Mouse (Mus musculus): ENCODE results near the gene Ankrd27. TPM values are rescaled to one million over a fixed set of nuclear protein-coding genes. Genes with fewer than 3 reads are reported as not detected.

Gene Ankrd27
- total RNA-seq, 2 experiments from 2014 or later = 46.0 to 48.1 TPM

DNA sequence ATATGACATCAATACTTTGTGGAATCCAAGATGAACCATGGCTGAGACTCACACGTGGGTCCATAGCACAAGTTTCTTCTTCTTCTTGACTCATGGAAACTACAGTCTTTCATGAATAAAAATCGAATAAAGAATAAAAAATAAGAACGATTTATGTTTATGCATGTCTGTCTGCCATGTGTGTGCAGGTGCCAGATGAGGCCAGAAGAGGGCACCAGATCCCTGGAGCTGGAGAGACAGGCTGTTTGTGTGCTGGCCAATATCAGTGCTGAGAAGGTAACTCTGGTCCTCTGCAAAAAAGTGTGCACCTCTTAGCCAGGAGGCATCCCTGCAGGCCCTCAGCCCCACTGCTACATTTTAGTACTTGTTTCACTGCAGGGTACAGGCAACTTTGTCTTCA is 95.5 kb downstream of the Ankrd27 start:
- intact Hi-C loops (cut with DNase I) = no loop called here
- no peak for DNase-seq (ENCODE audit: low spot score in 2 of 2)

DNA sequence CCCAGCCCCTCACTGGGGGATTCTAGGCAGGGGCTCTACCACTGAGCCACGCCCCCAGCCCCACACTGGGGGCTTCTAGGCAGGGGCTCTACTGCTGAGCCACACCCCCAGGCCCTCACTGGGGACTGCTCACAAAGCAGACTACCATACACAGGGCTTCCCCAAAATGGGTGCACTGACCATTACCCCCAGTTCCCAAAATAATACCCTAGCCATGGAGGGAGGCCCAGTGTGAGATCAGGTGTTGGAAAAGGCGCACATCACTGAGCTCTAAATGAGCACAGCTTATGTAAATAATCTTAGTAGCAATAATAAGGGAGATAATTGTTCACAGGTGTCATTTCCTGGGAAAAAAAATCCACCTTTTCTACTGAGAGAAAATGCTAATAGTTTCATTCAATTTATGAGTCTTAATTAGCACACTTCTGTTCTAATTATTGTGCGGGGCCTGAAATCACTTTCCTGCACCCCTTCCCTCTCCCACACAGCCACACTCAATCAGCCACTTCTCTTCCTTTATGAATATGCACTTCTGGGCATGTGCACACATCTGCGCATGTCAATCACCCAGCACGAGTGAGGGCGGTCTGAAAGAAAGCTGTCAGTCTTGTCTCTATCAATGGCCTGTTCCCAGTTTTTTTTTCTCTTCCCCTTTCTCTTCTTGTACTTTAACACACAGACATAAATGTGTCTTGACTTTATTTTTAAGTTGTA is 97.5 kb downstream of the Ankrd27 start:
- no peak for DNase-seq (ENCODE audit: low spot score in 2 of 2)
- intact Hi-C loops (cut with DNase I) = no loop called here

DNA sequence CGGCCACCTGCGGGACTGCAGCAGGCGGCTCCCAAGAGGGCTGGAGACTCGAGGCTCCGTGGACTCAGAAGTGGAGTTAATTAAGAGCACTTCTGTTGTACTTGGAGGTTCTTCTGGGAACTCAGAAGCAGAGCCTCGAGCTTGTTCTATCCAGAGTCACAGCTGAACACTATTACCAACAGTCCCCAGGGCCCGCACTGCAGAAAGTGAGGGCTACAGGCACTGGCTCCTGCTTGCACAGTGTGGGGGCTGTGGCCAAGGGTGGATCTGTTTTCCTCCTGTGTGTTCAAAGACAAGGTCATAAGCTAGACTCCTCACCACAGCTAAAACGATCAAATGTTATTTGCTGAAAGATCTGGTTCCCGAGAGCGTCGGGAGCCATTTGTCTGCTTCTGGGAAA is 100.2 kb downstream of the Ankrd27 start:
- intact Hi-C loops (cut with DNase I) = loop anchor here (5.0 kb wide), 1 partner anchor 56 kb away; no protein-coding TSS in a partner anchor
- no peak for DNase-seq (ENCODE audit: low spot score in 2 of 2)

DNA sequence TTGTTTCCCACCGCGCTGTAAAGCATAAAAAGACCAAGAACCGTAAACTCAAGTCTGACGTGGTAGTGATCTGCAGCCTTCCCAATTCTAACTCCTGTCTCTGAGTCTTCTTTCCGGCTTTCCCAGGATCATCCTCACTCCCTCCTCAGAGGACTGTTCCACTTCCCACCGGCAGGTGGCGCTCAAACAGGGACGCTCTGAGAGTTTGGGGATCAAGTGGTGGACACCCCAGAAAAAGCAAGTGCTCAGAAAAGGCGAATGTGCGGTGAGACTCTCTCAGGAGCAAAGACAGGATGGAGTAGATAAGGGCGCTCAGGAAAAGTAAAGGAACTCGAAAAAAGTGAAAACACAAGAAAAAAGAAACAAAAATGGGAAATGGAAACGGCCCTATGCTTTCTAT is 100.7 kb downstream of the Ankrd27 start:
- peak in 1 of 2 experiments; percentile 61 for DNase-seq (ENCODE audit: low spot score in 2 of 2)
- intact Hi-C loops (cut with DNase I) = loop anchor here (5.0 kb wide), 1 partner anchor 56 kb away; no protein-coding TSS in a partner anchor

DNA sequence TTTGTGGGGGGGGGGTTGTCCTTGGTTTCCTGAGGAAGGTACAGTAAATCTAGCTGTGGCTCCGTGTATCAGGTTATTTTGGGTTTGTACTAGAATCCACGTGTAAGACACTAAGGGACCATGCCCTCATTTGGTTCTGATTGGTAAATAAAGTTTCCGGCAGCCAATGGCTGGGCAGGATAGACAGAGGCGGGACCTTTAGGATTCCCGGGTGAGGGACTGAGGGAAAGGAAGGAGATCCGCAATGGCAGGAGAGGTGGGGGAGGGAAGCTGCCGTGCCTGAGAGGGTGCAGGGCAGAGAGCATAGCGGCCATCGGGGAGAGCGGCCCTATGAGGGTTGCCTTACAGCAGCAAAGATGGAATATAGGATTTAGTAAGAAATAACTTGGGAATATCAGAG is 101.2 kb downstream of the Ankrd27 start:
- no peak for DNase-seq (ENCODE audit: low spot score in 2 of 2)
- intact Hi-C loops (cut with DNase I) = loop anchor here (5.0 kb wide), 1 partner anchor 55 kb away; no protein-coding TSS in a partner anchor

DNA sequence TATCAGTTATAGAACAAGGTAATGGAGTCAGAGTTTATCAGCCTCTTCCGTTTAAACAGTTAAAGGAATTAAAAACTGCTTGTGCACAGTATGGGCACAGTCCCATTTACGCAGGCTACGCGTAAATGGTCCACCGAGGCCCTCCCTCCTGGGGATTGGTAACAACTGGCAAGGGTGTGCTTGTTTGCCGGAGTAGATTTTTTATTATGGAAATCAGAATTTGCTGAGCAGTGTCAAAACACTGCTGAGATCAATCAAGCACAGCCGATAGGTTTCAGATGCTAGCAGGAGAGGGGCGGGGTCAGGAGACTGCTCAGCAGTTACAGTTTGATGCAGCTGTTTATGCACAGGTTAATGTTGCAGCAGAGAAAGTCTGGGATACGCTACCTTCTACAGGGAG is 102.2 kb downstream of the Ankrd27 start:
- intact Hi-C loops (cut with DNase I) = loop anchor here (5.0 kb wide), 1 partner anchor 54 kb away; no protein-coding TSS in a partner anchor
- no peak for DNase-seq (ENCODE audit: low spot score in 2 of 2)

Other genes starting within 250 kb of the Ankrd27 start
- 1 to 10 TPM; 7.8 to 9.1 TPM for gene Faap24, start 189.4 kb upstream of the Ankrd27 start, total RNA-seq (2021)
- 10 to 100 TPM; 22.2 to 22.5 TPM for gene Cep89, start 189.2 kb upstream of the Ankrd27 start, total RNA-seq (2021)
- not detected for gene Slc7a9, start 137.4 kb upstream of the Ankrd27 start, total RNA-seq (2021)
- under 1 TPM; 0.49 to 0.64 TPM for gene Tdrd12, start 48.5 kb upstream of the Ankrd27 start, total RNA-seq (2021)
- 10 to 100 TPM; 66.8 to 67.4 TPM for gene Nudt19, start 29.9 kb upstream of the Ankrd27 start, total RNA-seq (2021)
- 1 to 10 TPM; 1.2 to 1.5 TPM for gene Rgs9bp, start 662 bp upstream of the Ankrd27 start, total RNA-seq (2021)
- 10 to 100 TPM; 88.7 to 89.2 TPM for gene Pdcd5, start 61.3 kb downstream of the Ankrd27 start, total RNA-seq (2021)
- gene Dpy19l3, start 168.2 kb downstream of the Ankrd27 start, total RNA-seq (2021) = 10 to 100 TPM; 58.7 to 61.6 TPM
- 10 to 100 TPM; 25.2 to 27.1 TPM for gene Zfp507, start 216.8 kb downstream of the Ankrd27 start, total RNA-seq (2021)